Mouse (Mus musculus) midbrain, embryonic 11.5 days (tissue): ENCODE measurements at regions not wholly inside any gene's neighbourhood (a gene's known extent, or its start where the extent isn't known, plus 50 kb on each side); places are given as distances from the start of the nearest gene placed in this dataset.

Experiments used
- ATAC-seq: fragments of 200-750 bp; cut with Nextera tagmentation; 2 replicates; pipeline ENCODE4 v1.8.0; 2017; ENCODE audit warnings: moderate TSS enrichment, moderate library complexity; ENCODE audit not compliant: low FRiP score
- DNase-seq: peaks from one replicate; pipeline ENCODE4 v3.0.0; 2015; ENCODE audit warnings: low spot score; ENCODE audit errors: missing footprints
- H3K27ac ChIP-seq: fragments of 300-500 bp; sonication (generic); 2 replicates; pipeline ENCODE4 v1.5.1; 2014; ENCODE audit warnings: low read depth, low read length
- H3K27me3 ChIP-seq: fragments of 300-500 bp; sonication (generic); 2 replicates; pipeline ENCODE4 v1.6.1; 2014; ENCODE audit warnings: mild to moderate bottlenecking, low read length, moderate library complexity, mixed read lengths; ENCODE audit not compliant: control insufficient read depth, insufficient read depth
- H3K36me3 ChIP-seq: fragments of 300-500 bp; sonication (generic); 2 replicates; pipeline ENCODE4 v1.6.1; 2014; ENCODE audit warnings: mild to moderate bottlenecking, low read length, moderate library complexity, mixed read lengths; ENCODE audit not compliant: control insufficient read depth, insufficient read depth
- H3K4me1 ChIP-seq: fragments of 300-500 bp; sonication (generic); 2 replicates; pipeline ENCODE4 v1.6.1; 2014; ENCODE audit warnings: low read length; ENCODE audit not compliant: control insufficient read depth, insufficient read depth
- H3K4me2 ChIP-seq: fragments of 300-500 bp; sonication (generic); 2 replicates; pipeline ENCODE4 v1.6.1; 2014; ENCODE audit warnings: mild to moderate bottlenecking, moderate library complexity
- H3K4me3 ChIP-seq: fragments of 300-500 bp; sonication (generic); 2 replicates; pipeline ENCODE4 v1.5.1; 2014; ENCODE audit warnings: low read depth, low read length
- H3K9ac ChIP-seq: fragments of 300-500 bp; sonication (generic); 2 replicates; pipeline ENCODE4 v1.6.1; 2014; ENCODE audit warnings: low read length
- H3K9me3 ChIP-seq: fragments of 300-500 bp; sonication (generic); 2 replicates; pipeline ENCODE4 v1.6.1; 2016; ENCODE audit warnings: low read length; ENCODE audit not compliant: control insufficient read depth
- WGBS: fragments of 180-500 bp; shearing (Covaris S2); extraction: QIAGEN DNeasy Blood & Tissue Kit; methylation state at CpG from one replicate; pipeline ENCODE4 v1.1.7; 2014; 5-methylcytosine and 5-hydroxymethylcytosine counted together

DNA sequence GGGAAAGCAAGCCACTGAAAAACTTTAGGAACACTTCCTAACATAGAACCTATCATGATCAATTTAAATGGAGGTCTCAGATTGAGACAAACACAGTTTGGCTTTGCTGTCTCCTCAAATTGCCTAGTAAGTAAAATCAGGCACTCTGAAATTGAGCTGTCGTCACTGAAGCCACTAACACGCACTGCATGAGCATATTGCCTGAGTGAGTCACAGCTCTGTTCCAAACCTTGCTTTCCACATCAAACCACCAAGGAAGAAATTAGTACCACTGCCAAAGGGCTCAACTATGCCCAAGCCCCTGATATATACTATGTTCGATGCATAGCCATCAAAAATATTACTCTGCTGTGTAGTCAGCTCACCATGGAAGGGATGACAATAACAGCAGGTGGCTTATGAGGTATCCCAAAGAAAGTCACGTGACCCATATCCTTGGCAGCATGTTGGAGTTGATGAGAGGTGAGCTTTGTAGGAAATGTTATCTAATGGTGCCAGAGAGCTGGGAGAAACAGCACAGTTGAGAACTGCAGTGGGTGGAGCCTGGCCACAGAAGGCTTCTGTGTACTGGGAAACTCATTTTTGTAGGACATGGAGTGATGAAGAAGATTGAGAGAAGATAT, 663.4 kb downstream of the Pdcd6ip start:
- no peak for ATAC-seq
- Histone ChIP-seq H3K4me1 (no peaks in the 10 kb centered on the region), H3K9me3 (no peaks in the 10 kb centered on the region), H3K4me3 (no peak overlapping the region), H3K9ac (no peak overlapping the region), H3K27me3 (no peaks in the 10 kb centered on the region), H3K36me3 (no peaks in the 10 kb centered on the region), H3K27ac (no peak overlapping the region), H3K4me2 (no peak overlapping the region)
- WGBS, result 83% methylated on average over 4 of the region's 4 CpGs
- DNase-seq, result no peak

DNA sequence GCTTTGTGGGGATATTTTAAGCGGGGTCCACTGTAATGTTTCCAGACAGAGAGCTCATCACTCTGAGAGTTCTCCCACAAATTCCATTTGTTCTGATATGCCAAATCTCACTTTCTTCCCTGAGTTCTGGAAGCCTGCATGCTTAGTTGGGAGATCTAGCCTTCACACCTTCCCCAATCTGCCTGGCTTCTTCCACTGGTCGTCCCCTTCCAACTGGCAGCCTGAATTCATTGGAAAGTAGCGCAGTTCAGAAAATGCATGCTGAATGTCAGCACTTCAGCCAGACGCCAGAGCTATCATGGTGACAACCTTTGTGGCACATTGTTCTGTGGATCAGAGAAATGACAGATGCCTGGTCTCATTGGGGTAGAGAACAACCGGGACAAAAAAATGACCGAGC, 667.2 kb downstream of the Pdcd6ip start:
- no peak overlapping the region for H3K4me3 ChIP-seq
- no peak overlapping the region for H3K27ac ChIP-seq
- DNase-seq (no peak), ATAC-seq (no peak)
- H3K27me3 ChIP-seq, result no peaks in the 10 kb centered on the region
- no peaks in the 10 kb centered on the region for H3K9me3 ChIP-seq
- no peak overlapping the region for H3K4me2 ChIP-seq
- 83% methylated on average over 6 of the region's 6 CpGs for WGBS
- no peaks in the 10 kb centered on the region for H3K36me3 ChIP-seq
- H3K4me1 ChIP-seq, result no peaks in the 10 kb centered on the region
- H3K9ac ChIP-seq, result no peak overlapping the region

DNA sequence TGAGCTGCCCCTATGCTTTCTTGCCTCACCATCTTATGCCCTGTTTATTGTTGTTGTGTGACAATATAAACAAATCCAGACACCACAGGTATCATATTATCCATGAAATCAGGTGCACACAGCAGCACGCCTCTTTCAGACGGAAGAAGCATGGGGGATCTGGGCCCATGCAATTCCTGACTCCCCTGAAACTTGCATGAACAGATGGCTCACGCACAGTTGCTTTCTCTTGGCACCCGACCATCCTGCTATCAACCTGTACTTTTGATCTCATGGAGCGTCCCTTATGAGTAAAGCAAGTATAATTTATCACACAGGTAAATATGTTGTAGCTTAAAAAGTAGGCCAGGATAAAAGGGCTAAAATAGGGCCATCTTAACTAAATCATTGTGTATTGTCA, 674.1 kb downstream of the Pdcd6ip start:
- H3K4me1 ChIP-seq, result no peaks in the 10 kb centered on the region
- 88% methylated on average over 5 of the region's 5 CpGs for WGBS
- H3K9me3 ChIP-seq, result no peaks in the 10 kb centered on the region
- H3K4me2 ChIP-seq, result no peak overlapping the region
- no peaks in the 10 kb centered on the region for H3K36me3 ChIP-seq
- H3K27me3 ChIP-seq, result no peaks in the 10 kb centered on the region
- no peak overlapping the region for H3K27ac ChIP-seq
- H3K4me3 ChIP-seq, result no peak overlapping the region
- ATAC-seq, result no peak
- DNase-seq, result no peak
- H3K9ac ChIP-seq, result no peak overlapping the region

DNA sequence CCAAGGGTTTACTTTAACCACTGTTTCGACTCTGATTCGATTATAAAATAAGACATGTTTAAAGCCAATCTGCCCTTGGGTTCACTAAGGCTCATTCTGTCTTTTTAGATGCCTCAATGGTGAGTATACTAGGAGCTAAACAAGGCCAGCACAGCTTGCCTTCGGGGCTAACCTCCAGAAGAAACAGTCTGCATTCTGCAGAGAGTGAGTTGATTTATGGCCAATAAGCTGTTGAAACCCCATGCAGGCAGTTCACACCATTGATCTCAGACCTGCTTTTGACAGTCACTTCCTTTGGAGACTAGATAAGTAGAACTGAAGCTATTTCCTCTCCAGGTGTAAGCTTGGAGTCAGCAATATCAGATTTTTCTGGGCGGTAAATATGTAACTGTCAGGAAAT, 679.0 kb downstream of the Pdcd6ip start:
- ATAC-seq, result no peak
- 87% methylated on average over 4 of the region's 4 CpGs for WGBS

GRCm38 (mm10) chr9:113026904-113027193, 681.2 kb downstream of the Pdcd6ip start:
- Histone ChIP-seq H3K4me1 (no peaks in the 10 kb centered on the region), H3K9ac (no peak overlapping the region), H3K9me3 (no peaks in the 10 kb centered on the region), H3K4me2 (no peak overlapping the region), H3K36me3 (no peaks in the 10 kb centered on the region), H3K27ac (no peak overlapping the region), H3K4me3 (no peak overlapping the region), H3K27me3 (no peaks in the 10 kb centered on the region)
- ATAC-seq, result no peak
- DNase-seq, result no peak
- 87% methylated on average over 4 of the region's 4 CpGs for WGBS

More for the DNA sequence above, 679.0 kb downstream of the Pdcd6ip start:
- no peak overlapping the region for H3K9ac ChIP-seq
- DNase-seq, result no peak
- no peaks in the 10 kb centered on the region for H3K36me3 ChIP-seq
- no peak overlapping the region for H3K4me2 ChIP-seq
- no peaks in the 10 kb centered on the region for H3K27me3 ChIP-seq
- no peaks in the 10 kb centered on the region for H3K4me1 ChIP-seq
- no peaks in the 10 kb centered on the region for H3K9me3 ChIP-seq
- H3K27ac ChIP-seq, result no peak overlapping the region
- H3K4me3 ChIP-seq, result no peak overlapping the region

- H3K4me2 ChIP-seq, result no peak overlapping the region
- no peak overlapping the region for H3K27ac ChIP-seq
- H3K9ac ChIP-seq, result no peak overlapping the region
- H3K27me3 ChIP-seq, result no peaks in the 10 kb centered on the region
- ATAC-seq (no peak), DNase-seq (no peak)
- no peaks in the 10 kb centered on the region for H3K36me3 ChIP-seq
- H3K9me3 ChIP-seq, result no peaks in the 10 kb centered on the region
- no peaks in the 10 kb centered on the region for H3K4me1 ChIP-seq
- H3K4me3 ChIP-seq, result no peak overlapping the region
- WGBS, result 78% methylated on average over 4 of the region's 4 CpGs
Observed at GRCm38 (mm10) chr9:113026096-113026903, 681.8 kb downstream of the Pdcd6ip start.

- Histone ChIP-seq H3K4me1 (no peaks in the 10 kb centered on the region), H3K27me3 (no peaks in the 10 kb centered on the region), H3K27ac (no peak overlapping the region), H3K9ac (no peak overlapping the region), H3K4me3 (no peak overlapping the region), H3K36me3 (no peaks in the 10 kb centered on the region), H3K9me3 (no peaks in the 10 kb centered on the region), H3K4me2 (no peak overlapping the region)
- DNase-seq (no peak), ATAC-seq (no peak)
- WGBS, result 88% methylated on average over 6 of the region's 6 CpGs
Observed at GRCm38 (mm10) chr9:113021866-113022645, 686.0 kb downstream of the Pdcd6ip start.

- no peak for ATAC-seq
- Histone ChIP-seq H3K36me3 (no peaks in the 10 kb centered on the region), H3K9me3 (no peaks in the 10 kb centered on the region), H3K4me1 (no peaks in the 10 kb centered on the region), H3K27ac (no peak overlapping the region), H3K4me2 (no peak overlapping the region), H3K9ac (no peak overlapping the region), H3K4me3 (no peak overlapping the region), H3K27me3 (no peaks in the 10 kb centered on the region)
- 84% methylated on average over 6 of the region's 6 CpGs for WGBS
- DNase-seq, result no peak
Observed at GRCm38 (mm10) chr9:113019576-113019975, 688.5 kb downstream of the Pdcd6ip start.

GRCm38 (mm10) chr9:113008106-113008505, 700.0 kb downstream of the Pdcd6ip start:
- Histone ChIP-seq H3K4me1 (no peaks in the 10 kb centered on the region), H3K4me2 (no peak overlapping the region), H3K9me3 (no peaks in the 10 kb centered on the region), H3K4me3 (no peak overlapping the region), H3K9ac (no peak overlapping the region), H3K27ac (no peak overlapping the region), H3K36me3 (no peaks in the 10 kb centered on the region), H3K27me3 (no peaks in the 10 kb centered on the region)
- ATAC-seq (no peak), DNase-seq (peak; percentile 51)
- 82% methylated on average over 4 of the region's 4 CpGs for WGBS
